Mouse (Mus musculus) spleen, adult 2 months (tissue): ENCODE results near the gene Ablim1. TPM values are rescaled to one million over a fixed set of nuclear protein-coding genes. Genes with fewer than 3 reads are reported as not detected.

Experiments
- DNase-seq, 2 experiments: peaks; one replicate each; pipeline versions ENCODE4 v3.0.0 to v3.0.0-alpha.2; 2012 to 2021; ENCODE audit warnings: low spot score in 2 of 2, low read depth in 1 of 2
- H3K27ac ChIP-seq: fragments of 200-500 bp; 2 replicates; pipeline ENCODE4 v1.5.1; 2012; ENCODE audit warnings: low read length, inconsistent platforms; ENCODE audit not compliant: insufficient read depth
- H3K27me3 ChIP-seq: fragments of 200-500 bp; 2 replicates; pipeline ENCODE4 v1.6.1; 2012; ENCODE audit warnings: mild to moderate bottlenecking, moderate library complexity, low read length, inconsistent platforms; ENCODE audit not compliant: control insufficient read depth, insufficient read depth
- H3K36me3 ChIP-seq: fragments of 200-500 bp; 2 replicates; pipeline ENCODE4 v1.6.1; 2012; ENCODE audit warnings: mild to moderate bottlenecking, low read length, inconsistent platforms; ENCODE audit not compliant: control insufficient read depth, insufficient read depth
- H3K4me1 ChIP-seq: fragments of 200-500 bp; 2 replicates; pipeline ENCODE4 v1.6.1; 2011; ENCODE audit warnings: inconsistent platforms; ENCODE audit not compliant: control insufficient read depth, insufficient read depth, insufficient read length
- H3K4me3 ChIP-seq: fragments of 200-500 bp; 2 replicates; pipeline ENCODE4 v1.5.1; 2011; ENCODE audit warnings: mild to moderate bottlenecking, inconsistent platforms; ENCODE audit not compliant: insufficient read depth, insufficient read length; ENCODE audit errors: extremely low read depth
- CTCF ChIP-seq: fragments of 200-500 bp; IDR thresholded peaks from 2 replicates; pipeline ENCODE4 v1.5.1; 2011; ENCODE audit warnings: mild to moderate bottlenecking, inconsistent platforms; ENCODE audit not compliant: insufficient read depth, insufficient read length, insufficient replicate concordance; ENCODE audit errors: extremely low read depth
- POLR2A ChIP-seq: fragments of 200-500 bp; IDR thresholded peaks from 2 replicates; pipeline ENCODE4 v1.6.1; 2011; ENCODE audit warnings: low read depth, low read length, inconsistent platforms
- WGBS: fragments of 180-500 bp; shearing (Covaris S2); methylation state at CpG from one replicate; pipeline ENCODE4 v1.1.7; 2018; 5-methylcytosine and 5-hydroxymethylcytosine counted together
- polyA plus RNA-seq: library from polyadenylated mRNA; depleted of rRNA; stranded (reverse); fragments of >200 nt; gene quantifications from 2 replicates; pipeline ENCODE4 v1.2.3, GENCODE M21; 2012

The Ablim1 gene
- polyA plus RNA-seq, 1 experiment, result 53.8 TPM

DNA sequence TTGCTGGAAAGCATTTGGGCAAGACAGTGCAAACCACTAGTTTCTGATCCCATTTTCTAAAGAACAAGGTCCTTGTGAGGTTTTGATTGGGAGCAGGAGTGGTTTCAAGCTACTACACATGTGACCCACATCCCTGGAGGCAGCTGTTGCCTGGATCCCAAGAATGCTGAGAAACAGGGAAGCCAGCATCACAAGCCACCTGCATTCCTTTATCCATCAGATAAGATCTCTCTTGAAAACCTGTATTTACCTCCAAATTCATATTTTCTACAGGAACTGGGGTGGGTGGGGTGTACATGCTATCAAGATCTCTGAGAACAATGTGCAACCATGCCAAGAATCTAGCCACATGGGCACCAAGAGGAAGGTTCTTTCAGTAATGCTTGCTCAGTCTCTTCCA, 139.6 kb downstream of the Ablim1 start:
- no peaks in the 10 kb centered on the region for H3K4me1 ChIP-seq
- no peak overlapping the region for H3K4me3 ChIP-seq
- no peak for TF ChIP-seq POLR2A
- no peaks in the 10 kb centered on the region for H3K36me3 ChIP-seq
- H3K27ac ChIP-seq, result no peak overlapping the region
- H3K27me3 ChIP-seq, result no peaks in the 10 kb centered on the region
- DNase-seq, result no peak

DNA sequence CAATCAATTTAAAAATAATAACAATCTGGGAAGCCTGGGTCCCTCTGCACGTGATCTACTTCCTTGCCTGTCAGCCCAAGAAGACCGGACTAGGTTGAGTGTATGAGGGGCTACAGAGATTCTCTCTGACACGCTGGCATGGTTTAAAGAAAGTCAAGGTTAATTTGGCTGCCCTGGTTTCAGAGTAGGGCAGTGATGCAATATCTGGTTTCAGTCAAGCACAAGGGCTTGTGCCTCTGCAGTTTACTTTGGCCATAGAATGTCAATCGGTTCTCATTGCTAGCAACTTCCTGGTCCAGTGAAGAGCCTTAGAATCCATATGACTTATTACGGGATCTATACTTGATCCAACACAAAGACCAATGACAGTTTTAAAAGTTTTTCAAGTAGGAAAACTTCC, 140.2 kb downstream of the Ablim1 start:
- no peak for TF ChIP-seq CTCF
- no peak for TF ChIP-seq POLR2A
- 86% methylated on average over 5 of the region's 5 CpGs for WGBS
- no peaks in the 10 kb centered on the region for H3K36me3 ChIP-seq
- H3K27ac ChIP-seq, result no peak overlapping the region
- no peaks in the 10 kb centered on the region for H3K4me1 ChIP-seq
- no peaks in the 10 kb centered on the region for H3K27me3 ChIP-seq
- no peak overlapping the region for H3K4me3 ChIP-seq
- no peak for DNase-seq

DNA sequence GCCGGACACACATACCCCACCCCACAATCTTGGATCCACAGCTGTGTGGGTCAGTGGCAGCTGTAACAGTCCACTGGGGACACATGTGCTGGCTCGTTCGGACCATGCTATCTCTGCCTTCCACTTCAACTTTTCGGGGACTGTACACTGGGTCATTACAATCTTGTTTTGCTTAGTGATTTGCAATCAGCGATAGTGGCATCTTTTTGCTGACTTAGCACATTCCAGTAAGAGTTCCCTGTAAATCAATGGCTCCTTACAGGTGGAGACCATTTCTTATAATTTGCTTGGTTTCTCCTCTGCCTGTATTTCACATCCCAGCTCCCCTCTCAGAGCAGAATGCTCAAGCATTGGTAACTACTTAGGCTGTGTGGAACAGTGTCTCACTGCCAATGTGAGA, 140.7 kb downstream of the Ablim1 start:
- no peak for DNase-seq
- Histone ChIP-seq H3K27me3 (no peaks in the 10 kb centered on the region), H3K4me1 (no peaks in the 10 kb centered on the region), H3K4me3 (no peak overlapping the region), H3K36me3 (no peaks in the 10 kb centered on the region), H3K27ac (no peak overlapping the region)
- WGBS, result 92% methylated on average over 5 of the region's 5 CpGs
- TF ChIP-seq CTCF (no peak), POLR2A (no peak)

DNA sequence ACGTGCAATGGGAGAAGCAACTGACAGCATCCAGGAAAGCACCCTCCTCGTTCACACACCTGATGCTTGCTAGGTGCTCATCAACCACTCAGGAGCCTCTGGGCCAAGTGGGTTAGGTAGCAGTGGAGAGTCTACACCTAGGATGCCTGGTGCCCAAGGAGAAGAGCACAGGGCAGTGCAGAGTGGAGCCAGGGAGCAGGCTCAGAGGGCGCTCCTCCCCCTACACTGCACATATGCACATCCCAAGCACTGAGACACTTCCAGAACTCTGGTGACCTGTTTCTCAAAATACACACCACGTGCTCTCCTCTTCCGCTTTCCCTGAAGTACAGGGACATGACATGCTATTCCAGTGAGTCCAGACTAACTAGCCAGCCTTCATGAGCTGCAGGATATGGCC, 142.4 kb downstream of the Ablim1 start:
- Histone ChIP-seq H3K4me1 (no peaks in the 10 kb centered on the region), H3K36me3 (no peaks in the 10 kb centered on the region), H3K4me3 (no peak overlapping the region), H3K27ac (no peak overlapping the region), H3K27me3 (no peaks in the 10 kb centered on the region)
- TF ChIP-seq POLR2A, result no peak
- TF ChIP-seq CTCF, result no peak
- WGBS, result 95% methylated on average over 5 of the region's 5 CpGs
- DNase-seq, result no peak

DNA sequence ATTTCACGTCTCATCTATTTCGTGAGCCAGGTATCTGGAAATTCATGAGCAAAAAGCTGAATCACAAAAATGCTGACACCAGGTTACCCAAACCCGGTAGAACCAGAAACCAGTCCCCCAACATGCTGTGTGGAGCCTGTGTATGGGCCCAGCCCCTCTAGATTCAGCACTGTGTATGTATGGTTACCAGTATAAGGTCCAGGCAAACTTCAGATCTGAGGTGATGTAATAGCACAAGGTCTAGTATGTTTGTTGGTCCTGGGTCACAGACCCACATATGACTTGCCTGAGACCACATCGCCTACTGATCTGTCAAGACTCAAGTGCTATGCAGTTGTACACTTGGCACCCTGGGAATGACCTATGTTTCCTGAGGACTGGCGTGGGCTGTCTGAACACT, 143.8 kb downstream of the Ablim1 start:
- H3K4me1 ChIP-seq, result no peaks in the 10 kb centered on the region
- TF ChIP-seq POLR2A (no peak), CTCF (no peak)
- H3K27ac ChIP-seq, result no peak overlapping the region
- DNase-seq, result no peak
- no peaks in the 10 kb centered on the region for H3K36me3 ChIP-seq
- H3K27me3 ChIP-seq, result no peaks in the 10 kb centered on the region
- WGBS, result 93% methylated on average over 5 of the region's 5 CpGs
- H3K4me3 ChIP-seq, result no peak overlapping the region

DNA sequence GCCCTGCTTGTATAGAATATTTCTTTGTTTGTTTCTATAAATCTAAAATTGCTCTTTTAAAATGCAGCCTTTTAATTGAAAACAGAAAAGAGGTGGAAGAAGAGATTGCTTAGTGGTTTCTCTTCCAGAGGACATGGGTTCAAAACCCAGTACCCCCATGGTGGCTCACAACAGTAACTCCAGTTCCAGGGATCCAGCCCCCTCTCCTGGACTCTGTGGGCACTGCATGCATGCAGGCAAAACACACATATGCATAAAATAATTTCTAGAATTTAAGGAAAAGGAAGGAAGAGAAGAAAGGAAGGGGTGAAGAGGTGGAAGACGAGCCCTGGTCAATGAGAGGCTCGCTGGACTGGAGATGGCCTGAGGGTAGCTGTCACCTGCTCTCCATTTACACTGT, 145.2 kb downstream of the Ablim1 start:
- H3K4me3 ChIP-seq, result no peak overlapping the region
- 80% methylated on average over 2 of the region's 2 CpGs for WGBS
- no peak for TF ChIP-seq CTCF
- no peak for TF ChIP-seq POLR2A
- H3K27me3 ChIP-seq, result no peaks in the 10 kb centered on the region
- DNase-seq, result no peak
- H3K4me1 ChIP-seq, result no peaks in the 10 kb centered on the region
- no peaks in the 10 kb centered on the region for H3K36me3 ChIP-seq
- no peak overlapping the region for H3K27ac ChIP-seq

DNA sequence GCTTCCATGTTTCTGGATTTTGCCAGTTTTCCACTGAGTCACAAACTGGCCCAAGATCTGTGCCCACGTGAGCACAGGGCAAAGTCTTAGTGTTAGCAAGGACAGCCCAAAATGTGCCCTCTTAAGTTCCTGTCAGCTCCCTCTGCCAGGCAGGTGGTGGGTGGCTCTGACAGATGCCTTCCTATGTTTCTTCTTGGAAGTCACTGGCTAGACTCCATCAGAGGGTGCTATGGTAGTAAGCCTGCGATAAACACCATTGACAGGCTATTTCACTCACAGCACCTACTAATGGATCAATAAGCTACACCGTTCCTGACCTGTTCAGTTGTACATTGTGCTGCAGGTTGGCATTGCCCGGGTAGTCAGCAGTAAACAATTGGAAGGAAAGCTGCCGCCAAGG, 147.0 kb downstream of the Ablim1 start:
- no peaks in the 10 kb centered on the region for H3K27me3 ChIP-seq
- no peaks in the 10 kb centered on the region for H3K36me3 ChIP-seq
- WGBS, result 85% methylated on average over 5 of the region's 5 CpGs
- TF ChIP-seq CTCF (no peak), POLR2A (no peak)
- no peaks in the 10 kb centered on the region for H3K4me1 ChIP-seq
- DNase-seq, result no peak
- H3K4me3 ChIP-seq, result no peak overlapping the region
- H3K27ac ChIP-seq, result no peak overlapping the region
